Mouse (Mus musculus): ENCODE results near the gene Adat2. TPM values are rescaled to one million over a fixed set of nuclear protein-coding genes. Genes with fewer than 3 reads are reported as not detected.

The Adat2 gene
- total RNA-seq, 2 experiments from 2014 or later: 5.3 to 14.1 TPM

DNA sequence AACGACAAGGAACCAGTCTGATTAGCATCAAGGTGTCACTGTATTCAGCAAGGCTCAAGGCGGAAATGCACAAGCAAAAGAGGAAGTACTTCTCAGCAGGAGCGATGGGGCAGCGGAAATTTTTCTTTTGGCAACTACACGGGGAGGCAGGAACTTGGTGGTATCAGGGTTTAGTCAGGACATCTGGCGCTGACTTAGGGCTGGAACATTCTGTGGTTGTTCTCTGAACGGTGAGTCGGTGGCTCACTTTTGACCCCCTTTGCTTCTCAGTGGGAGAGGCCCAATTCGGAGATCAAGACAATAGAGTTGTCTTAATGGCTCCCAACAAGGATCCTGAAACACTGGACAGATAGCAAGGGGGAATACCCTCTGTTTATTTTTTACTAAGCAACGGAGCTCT is 39.5 kb downstream of the Adat2 start:
- no peak for ATAC-seq (replicated peaks; ENCODE audit: low FRiP score, low TSS enrichment, poor library complexity, severe bottlenecking)

DNA sequence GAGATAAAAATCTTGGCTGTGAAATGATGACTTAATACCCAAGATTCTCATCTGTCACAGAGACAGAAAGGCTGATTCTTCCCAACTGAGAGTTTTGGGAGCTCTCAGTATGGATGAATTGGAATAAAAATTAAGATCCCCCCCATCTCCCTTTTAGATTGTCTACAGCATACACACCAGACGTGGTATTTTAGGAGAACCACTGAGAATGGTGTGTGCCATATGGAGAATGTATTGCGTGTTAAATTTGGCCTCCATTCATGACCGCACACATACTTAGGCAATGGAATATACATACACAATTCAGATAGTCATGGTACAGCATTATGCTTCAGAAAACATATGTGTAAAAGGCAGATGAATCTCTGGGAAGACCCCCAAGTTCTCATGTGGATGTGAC is 40.8 kb downstream of the Adat2 start:
- ATAC-seq (replicated peaks; ENCODE audit: low FRiP score, low TSS enrichment, poor library complexity, severe bottlenecking): no peak

DNA sequence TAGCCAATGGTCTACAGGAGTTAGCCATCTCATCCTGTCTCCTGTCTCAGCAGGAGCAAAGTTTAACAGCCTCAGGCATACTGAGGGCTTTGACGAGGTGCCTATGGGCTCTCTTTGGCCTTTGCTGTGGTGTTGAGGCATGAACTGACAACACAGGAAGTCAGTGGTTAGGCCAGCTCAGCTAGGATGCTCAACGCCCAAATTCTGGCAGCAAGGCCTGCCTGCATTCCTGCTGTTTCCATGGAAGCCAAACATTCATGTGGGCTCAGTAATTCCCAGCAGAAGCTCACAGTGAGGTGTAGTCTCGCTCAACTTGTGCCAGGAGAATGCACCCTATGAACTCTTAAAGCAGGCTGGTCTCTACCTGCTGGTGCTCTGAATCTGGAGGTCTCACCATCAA is 43.4 kb downstream of the Adat2 start:
- ATAC-seq (replicated peaks; ENCODE audit: low FRiP score, low TSS enrichment, poor library complexity, severe bottlenecking): no peak

DNA sequence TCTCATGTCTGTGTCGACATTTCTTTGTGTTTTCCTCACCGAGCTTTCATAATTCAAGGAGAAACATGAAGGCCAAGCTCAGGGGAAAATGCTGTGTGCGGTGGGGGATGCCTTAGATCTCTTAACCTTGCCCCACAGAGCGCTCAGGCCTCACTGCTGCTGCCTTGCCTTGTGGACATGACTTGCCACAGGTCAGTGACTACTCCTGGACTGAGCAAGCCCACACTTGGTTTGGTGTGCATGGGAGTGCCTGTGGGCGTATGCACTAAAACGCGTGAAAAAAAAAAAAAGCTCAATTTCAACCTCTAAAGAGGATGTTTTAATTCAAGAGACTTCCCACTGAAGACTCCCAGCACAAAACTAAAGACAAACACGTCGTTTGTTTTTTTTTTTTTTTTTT is 44.2 kb downstream of the Adat2 start:
- no peak for ATAC-seq (replicated peaks; ENCODE audit: low FRiP score, low TSS enrichment, poor library complexity, severe bottlenecking)

DNA sequence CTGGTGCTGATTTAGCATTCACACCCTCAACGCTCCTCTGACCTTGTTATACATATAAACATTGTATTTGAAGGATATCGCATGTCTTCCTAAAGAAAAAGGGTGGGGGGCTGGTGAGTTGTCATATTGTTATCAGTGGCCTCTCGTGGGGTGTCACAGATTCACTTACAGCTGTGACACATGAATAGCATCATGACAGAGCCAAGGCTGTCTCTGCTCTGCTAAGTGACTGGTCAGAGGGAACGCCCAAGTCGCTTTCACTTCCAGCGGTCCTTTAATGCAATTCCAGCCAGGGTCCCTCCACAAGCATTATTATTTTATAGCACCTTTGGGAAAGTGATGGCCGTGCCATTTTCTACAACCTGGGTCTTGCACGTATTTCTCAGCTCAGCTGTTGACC is 44.8 kb downstream of the Adat2 start:
- no peak for ATAC-seq (replicated peaks; ENCODE audit: low FRiP score, low TSS enrichment, poor library complexity, severe bottlenecking)

DNA sequence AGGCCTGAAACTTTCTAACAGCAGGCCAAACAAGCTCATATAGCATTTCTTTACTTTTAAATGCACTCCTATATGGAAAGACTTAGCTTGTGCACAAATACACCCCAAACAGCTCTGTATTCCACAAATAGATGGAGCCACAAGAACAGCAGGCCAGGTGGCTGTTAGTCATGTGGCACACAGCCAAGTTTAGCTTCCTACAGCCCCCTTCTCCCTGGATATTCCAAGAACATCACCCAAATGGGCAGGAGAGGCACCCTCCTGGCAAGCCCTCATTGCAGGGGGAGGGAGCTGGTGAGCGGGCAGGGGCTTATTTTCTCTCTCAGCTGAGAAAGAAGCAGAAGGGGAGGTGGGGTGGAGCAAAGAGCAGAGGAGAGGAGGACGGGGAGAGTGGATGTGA is 48.2 kb downstream of the Adat2 start:
- no peak for ATAC-seq (replicated peaks; ENCODE audit: low FRiP score, low TSS enrichment, poor library complexity, severe bottlenecking)

Other genes starting within 250 kb of the Adat2 start
- 8.5 and 10.1 TPM in 2 replicates for gene Phactr2, start 78.5 kb upstream of the Adat2 start, total RNA-seq (2014; fragmentation: Nextera tagmentation)
- 4.8 and 10.1 TPM in 2 replicates for gene Phactr2, start 78.5 kb upstream of the Adat2 start, total RNA-seq (2017)
- 20.8 and 47.5 TPM in 2 replicates for gene Fuca2, start 53.4 kb upstream of the Adat2 start, total RNA-seq (2014; fragmentation: Nextera tagmentation)
- gene Fuca2, start 53.4 kb upstream of the Adat2 start, total RNA-seq (2017): 27.3 and 29.3 TPM in 2 replicates
- gene Pex3, start 248 bp downstream of the Adat2 start, total RNA-seq (2014; fragmentation: Nextera tagmentation): 25.5 and 29.3 TPM in 2 replicates
- gene Pex3, start 248 bp downstream of the Adat2 start, total RNA-seq (2017): 15.7 and 24.0 TPM in 2 replicates

Data from megakaryocyte-erythroid progenitor cell, adult 5-6 weeks (primary cell).